Mouse (Mus musculus) limb, embryonic 14.5 days (tissue): ENCODE results near the gene Map7. TPM values are rescaled to one million over a fixed set of nuclear protein-coding genes. Genes with fewer than 3 reads are reported as not detected.

Experiments
- ATAC-seq: fragments of 200-750 bp; cut with Nextera tagmentation; 2 replicates; pipeline ENCODE4 v1.8.0; 2017; ENCODE audit warnings: low read depth, moderate number of reproducible peaks, moderate TSS enrichment; ENCODE audit not compliant: low FRiP score
- DNase-seq: peaks from one replicate; pipeline ENCODE4 v3.0.0-alpha.2; 2015; ENCODE audit warnings: low spot score
- H3K27ac ChIP-seq: fragments of 300-500 bp; sonication (generic); replicated peaks from 2 replicates; pipeline ENCODE4 v1.5.1; 2014; ENCODE audit warnings: low read depth, mild to moderate bottlenecking, low read length, moderate library complexity, mixed read lengths
- H3K27me3 ChIP-seq: fragments of 300-500 bp; sonication (generic); 2 replicates; pipeline ENCODE4 v1.6.1; 2014; ENCODE audit warnings: low read length, mixed read lengths; ENCODE audit not compliant: control insufficient read depth, insufficient read depth
- H3K36me3 ChIP-seq: fragments of 300-500 bp; sonication (generic); 2 replicates; pipeline ENCODE4 v1.6.1; 2014; ENCODE audit warnings: mild to moderate bottlenecking, low read length, moderate library complexity, mixed read lengths; ENCODE audit not compliant: control insufficient read depth, insufficient read depth
- H3K4me1 ChIP-seq: fragments of 300-500 bp; sonication (generic); 2 replicates; pipeline ENCODE4 v1.6.1; 2014; ENCODE audit warnings: antibody characterized with exemption, low read length, mixed read lengths; ENCODE audit not compliant: control insufficient read depth, insufficient read depth
- H3K4me2 ChIP-seq: fragments of 300-500 bp; sonication (generic); replicated peaks from 2 replicates; pipeline ENCODE4 v1.6.1; 2014; ENCODE audit warnings: low read depth, mild to moderate bottlenecking, low read length, moderate library complexity; ENCODE audit not compliant: severe bottlenecking
- H3K4me3 ChIP-seq: fragments of 300-500 bp; sonication (generic); replicated peaks from 2 replicates; pipeline ENCODE4 v1.5.1; 2014; ENCODE audit warnings: low read length
- H3K9ac ChIP-seq: fragments of 300-500 bp; sonication (generic); 2 replicates; pipeline ENCODE4 v1.6.1; 2014; ENCODE audit warnings: mild to moderate bottlenecking, low read depth, low read length, moderate library complexity; ENCODE audit not compliant: severe bottlenecking
- H3K9me3 ChIP-seq: fragments of 300-500 bp; sonication (generic); 2 replicates; pipeline ENCODE4 v1.6.1; 2016; ENCODE audit warnings: low read length; ENCODE audit not compliant: control insufficient read depth
- POLR2A ChIP-seq: fragments of 200-500 bp; IDR thresholded peaks from 2 replicates; pipeline ENCODE4 v1.8.0; 2012; ENCODE audit warnings: inconsistent platforms, mild to moderate bottlenecking, moderate library complexity, borderline replicate concordance; ENCODE audit not compliant: insufficient read depth, insufficient read length; ENCODE audit errors: extremely low read depth
- WGBS: fragments of 180-500 bp; shearing (Covaris S2); extraction: QIAGEN DNeasy Blood & Tissue Kit; methylation state at CpG from one replicate; pipeline ENCODE4 v1.1.7; 2014; 5-methylcytosine and 5-hydroxymethylcytosine counted together
- microRNA-seq: library from miRNA; unstranded; fragments of <30 nt; microRNA quantifications from one replicate; pipeline ENCODE4, GENCODE M21; 2016
- polyA plus RNA-seq, 2 experiments: library from polyadenylated mRNA; depleted of rRNA in 1 of 2; stranded (reverse) in 1 of 2; unstranded in 1 of 2; fragments of >200 nt; fragmentation: Nextera tagmentation in 1 of 2; extraction: Ambion mirVana in 1 of 2; gene quantifications; 2 replicates each; pipeline versions ENCODE4 v1.2.1 to v1.2.3; 2012 to 2014

Gene Map7
- polyA plus RNA-seq, 2 experiments = 6.2 to 9.7 TPM

DNA sequence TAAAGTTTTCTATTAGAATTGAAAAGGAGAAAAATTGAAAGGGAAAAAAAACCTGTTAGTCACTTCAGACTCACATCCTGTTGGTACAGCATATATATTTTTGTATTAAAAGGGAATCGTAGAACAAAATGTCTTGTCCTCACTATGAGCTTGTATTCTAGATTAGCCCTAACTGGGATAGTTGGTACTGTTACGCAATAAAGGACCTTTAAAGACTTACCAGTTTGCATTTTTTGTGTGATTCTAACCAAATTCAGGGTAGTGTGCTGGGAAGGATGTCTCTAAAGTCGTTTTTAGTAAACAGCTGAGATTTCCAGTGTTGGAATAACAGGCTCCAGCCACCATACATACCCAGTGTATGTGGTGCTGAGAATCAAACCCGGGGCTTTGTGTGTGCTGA, 165.7 kb downstream of the Map7 start:
- Histone ChIP-seq H3K4me3 (no peak overlapping the region), H3K4me2 (peak overlapping the region; percentile 15; the same call in 1 of the 2 replicates), H3K27ac (no peak overlapping the region), H3K9ac (no peak overlapping the region), H3K9me3 (no peaks in the 10 kb centered on the region), H3K4me1 (peaks cover 16% of the 10 kb centered on the region), H3K27me3 (no peaks in the 10 kb centered on the region), H3K36me3 (peaks cover 17% of the 10 kb centered on the region)
- ATAC-seq = no peak
- no peak for DNase-seq
- WGBS = 85% methylated on average over 4 of the region's 4 CpGs
- no peak for TF ChIP-seq POLR2A

GRCm38 (mm10) chr10:20314797-20315196, 166.5 kb downstream of the Map7 start:
- H3K9ac ChIP-seq = no peak overlapping the region
- no peak for DNase-seq
- H3K4me3 ChIP-seq = no peak overlapping the region
- 51% methylated on average over 2 of the region's 2 CpGs for WGBS
- no peak overlapping the region for H3K4me2 ChIP-seq
- peaks cover 16% of the 10 kb centered on the region for H3K4me1 ChIP-seq
- no peaks in the 10 kb centered on the region for H3K9me3 ChIP-seq
- ATAC-seq = no peak
- no peak for TF ChIP-seq POLR2A
- H3K27ac ChIP-seq = no peak overlapping the region
- peaks cover 22% of the 10 kb centered on the region for H3K36me3 ChIP-seq
- no peaks in the 10 kb centered on the region for H3K27me3 ChIP-seq

- H3K4me3 ChIP-seq = no peak overlapping the region
- TF ChIP-seq POLR2A = no peak
- no peak for ATAC-seq
- H3K9me3 ChIP-seq = no peaks in the 10 kb centered on the region
- DNase-seq = no peak
- no peaks in the 10 kb centered on the region for H3K27me3 ChIP-seq
- H3K27ac ChIP-seq = no peak overlapping the region
- peaks cover 8% of the 10 kb centered on the region for H3K4me1 ChIP-seq
- H3K9ac ChIP-seq = no peak overlapping the region
- peaks cover 38% of the 10 kb centered on the region for H3K36me3 ChIP-seq
- WGBS = 84% methylated on average over 5 of the region's 5 CpGs
- H3K4me2 ChIP-seq = no peak overlapping the region
Measured at GRCm38 (mm10) chr10:20317466-20317865, 169.2 kb downstream of the Map7 start.

DNA sequence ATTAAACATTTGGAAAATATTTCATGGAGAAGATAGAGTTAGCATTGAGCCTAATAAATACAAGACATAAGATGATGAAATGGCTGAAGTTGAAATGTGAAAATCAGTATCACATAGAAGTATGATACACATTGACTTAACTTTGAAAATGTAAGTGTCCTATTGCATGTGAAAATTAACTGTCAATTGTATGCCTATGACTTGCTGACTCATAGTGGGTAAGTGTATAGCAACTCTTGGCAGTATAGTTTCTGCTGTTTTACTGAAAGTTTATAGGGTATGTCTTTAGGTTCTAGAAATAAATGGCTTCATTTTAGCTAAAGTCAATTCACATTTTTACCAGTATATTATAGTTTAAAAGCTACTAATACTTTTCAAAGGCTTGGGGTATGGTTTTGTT, 178.0 kb downstream of the Map7 start:
- H3K4me3 ChIP-seq = no peak overlapping the region
- H3K9me3 ChIP-seq = no peaks in the 10 kb centered on the region
- H3K27ac ChIP-seq = no peak overlapping the region
- ATAC-seq (no peak), DNase-seq (no peak)
- H3K27me3 ChIP-seq = no peaks in the 10 kb centered on the region
- peaks cover 73% of the 10 kb centered on the region for H3K36me3 ChIP-seq
- no peak overlapping the region for H3K4me2 ChIP-seq
- H3K4me1 ChIP-seq = no peaks in the 10 kb centered on the region
- H3K9ac ChIP-seq = no peak overlapping the region
- no peak for TF ChIP-seq POLR2A

Small RNA genes lying within 50 kb of the gene (microRNA-seq; reads per million reads assigned to microRNA genes)
- not detected for gene Mir6413

Other genes starting within 250 kb of the Map7 start
- 19.2 and 19.7 TPM in 2 replicates for gene Pex7, start 240.8 kb upstream of the Map7 start, polyA plus RNA-seq (2012; rRNA removed)
- gene Pex7, start 240.8 kb upstream of the Map7 start, polyA plus RNA-seq (2014; fragmentation: Nextera tagmentation; extraction: Ambion mirVana) = 26.4 and 31.5 TPM in 2 replicates
- gene Map3k5, start 214.0 kb upstream of the Map7 start, polyA plus RNA-seq (2012; rRNA removed) = 3.0 and 3.5 TPM in 2 replicates
- gene Map3k5, start 214.0 kb upstream of the Map7 start, polyA plus RNA-seq (2014; fragmentation: Nextera tagmentation; extraction: Ambion mirVana) = 2.0 and 2.4 TPM in 2 replicates
- gene Bclaf1, start 164.0 kb downstream of the Map7 start, polyA plus RNA-seq (2012; rRNA removed) = 66.3 and 88.4 TPM in 2 replicates
- 129 and 132 TPM in 2 replicates for gene Bclaf1, start 164.0 kb downstream of the Map7 start, polyA plus RNA-seq (2014; fragmentation: Nextera tagmentation; extraction: Ambion mirVana)
- 6.5 and 7.8 TPM in 2 replicates for gene Mtfr2, start 199.3 kb downstream of the Map7 start, polyA plus RNA-seq (2012; rRNA removed)
- 1.5 and 1.7 TPM in 2 replicates for gene Mtfr2, start 199.3 kb downstream of the Map7 start, polyA plus RNA-seq (2014; fragmentation: Nextera tagmentation; extraction: Ambion mirVana)